Mouse (Mus musculus) small intestine, adult 2 months (tissue): ENCODE measurements around the gene Slit1.

ENCODE experiments used
- CTCF ChIP-seq: fragments of 200-500 bp; IDR thresholded peaks from 2 replicates; pipeline ENCODE4 v1.5.1; 2012; ENCODE audit warnings: low read depth, mild to moderate bottlenecking, control low read depth, inconsistent platforms, low read length, moderate library complexity, mixed read lengths; ENCODE audit not compliant: insufficient replicate concordance, insufficient read length; ENCODE audit errors: extremely low read depth
- POLR2A ChIP-seq: fragments of 200-500 bp; IDR thresholded peaks from 2 replicates; pipeline ENCODE4 v1.6.1; 2012; ENCODE audit warnings: low read depth, mild to moderate bottlenecking, control low read depth, inconsistent platforms, low read length, moderate library complexity

DNA sequence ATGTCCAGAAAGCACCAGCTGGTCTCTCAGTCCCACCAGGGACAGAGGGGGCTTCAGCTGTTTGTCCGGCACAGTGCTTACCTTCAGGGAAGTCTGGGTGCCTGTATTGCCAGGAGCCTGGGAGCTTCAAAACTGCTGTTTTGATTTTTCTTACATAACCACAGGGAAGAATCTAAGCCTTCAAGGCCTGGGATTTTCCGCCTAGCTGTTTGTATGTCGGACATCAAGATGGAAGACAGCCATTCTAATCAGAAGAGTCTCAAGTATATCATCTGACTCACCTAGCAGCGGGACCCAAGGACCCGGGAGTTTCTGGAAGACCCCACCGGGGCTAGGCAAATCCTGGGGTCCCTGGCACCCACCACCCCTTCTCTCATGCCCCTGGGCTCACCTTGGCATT lies 127.2 kb downstream of the Slit1 start:
- TF ChIP-seq POLR2A (no peak), CTCF (no peak)
